In genomic region chrX:102004370-102004769, GRCm38 (mm10) we compare ENCODE assay signal across 10 mouse cellular contexts.
DNase-seq lines count a peak whose midpoint lies in the region; ATAC-seq and TF ChIP-seq lines count a peak whose summit lies in the region.
"Had no signal": no experiment of that assay in that cellular context is flagged by ENCODE, and none has a peak within 500 bp of the region (broad histone marks: within the 10 kb centered on the region; RNA-seq: fewer than 3 reads in every experiment).

No protein-coding gene starts in this region.

- 21% methylated on average over 7 of the region's 7 CpGs for whole genome bisulfite sequencing in heart, embryonic 14.5 days
- 19% methylated on average over 7 of the region's 7 CpGs for WGBS in forebrain, embryonic 11.5 days
- 28% methylated on average over 7 of the region's 7 CpGs for WGBS in limb, embryonic 14.5 days

- H3K27me3 ChIP-seq in heart, embryonic 14.5 days (ENCODE audit: control insufficient read depth, insufficient read depth, low read length), result peaks cover 10% of the 10 kb centered on the region; the same call in 1 of the 2 replicates
- peaks cover 18% of the 10 kb centered on the region; the same call in 1 of the 2 replicates for H3K27me3 ChIP-seq in E14TG2a.4 (ENCODE audit: insufficient read depth, low read length)
- H3K27me3 ChIP-seq in forebrain, embryonic 11.5 days (ENCODE audit: control insufficient read depth, insufficient read depth, low read length), result peaks cover 36% of the 10 kb centered on the region
- H3K27me3 ChIP-seq in limb, embryonic 14.5 days (ENCODE audit: control insufficient read depth, insufficient read depth, low read length), result no peaks in the 10 kb centered on the region
- H3K27me3 ChIP-seq: CH12.LX had no signal

- H3K27ac ChIP-seq in heart, embryonic 14.5 days (replicated peaks in 1 of 2; ENCODE audit: control insufficient read depth in 1 of 2, insufficient read depth in 1 of 2, low read depth in 2 of 2, low read length in 2 of 2), result peak overlapping the region; percentile 93 to 94
- H3K27ac ChIP-seq in forebrain, embryonic 11.5 days (ENCODE audit: low read depth, low read length), result no peak overlapping the region
- H3K27ac ChIP-seq in limb, embryonic 14.5 days (replicated peaks; ENCODE audit: low read depth, low read length), result no peak overlapping the region
- H3K27ac ChIP-seq: macrophage had no signal

- H3K4me2 ChIP-seq in heart, embryonic 14.5 days (ENCODE audit: low read length), result peak overlapping the region; percentile 67
- peak overlapping the region; percentile 48 for H3K4me2 ChIP-seq in forebrain, embryonic 11.5 days (ENCODE audit: low read depth, low read length, severe bottlenecking)
- peak overlapping the region; percentile 48 for H3K4me2 ChIP-seq in limb, embryonic 14.5 days (replicated peaks; ENCODE audit: low read depth, low read length, severe bottlenecking)

- no peak for ATAC-seq in heart, embryonic 14.5 days (ENCODE audit: insufficient number of reproducible peaks, insufficient read depth, low FRiP score, low read depth)
- ATAC-seq in forebrain, embryonic 11.5 days (replicated peaks; ENCODE audit: low FRiP score), result no peak; the same call in 1 of the 2 replicates
- ATAC-seq in limb, embryonic 14.5 days (ENCODE audit: low FRiP score, low read depth), result no peak

- peaks cover 8 to 13% of the 10 kb centered on the region in 2 experiments; a peak in 3 of 4 replicates for H3K4me1 ChIP-seq in heart, embryonic 14.5 days (ENCODE audit: control insufficient read depth in 2 of 2, insufficient read depth in 2 of 2, low read length in 2 of 2)
- peaks cover 38% of the 10 kb centered on the region for H3K4me1 ChIP-seq in E14TG2a.4 (replicated peaks; ENCODE audit: low read depth, low read length)
- no peaks in the 10 kb centered on the region for H3K4me1 ChIP-seq in forebrain, embryonic 11.5 days (replicated peaks; ENCODE audit: control insufficient read depth, insufficient read depth, low read length)
- peaks cover 11% of the 10 kb centered on the region for H3K4me1 ChIP-seq in limb, embryonic 14.5 days (ENCODE audit: control insufficient read depth, insufficient read depth, low read length)

- no peak for DNase-seq in heart, adult 18-20 months
- DNase-seq in forebrain, embryonic 11.5 days (ENCODE audit: low spot score), result peak; percentile 55
- DNase-seq in limb, embryonic 14.5 days (ENCODE audit: low spot score), result no peak
- DNase-seq in urinary bladder, adult 18-20 months (ENCODE audit: low spot score in 2 of 2), result no peak
- DNase-seq in layer of hippocampus, adult 8-10 months (ENCODE audit: low spot score in 2 of 2), result no peak
- no peak for DNase-seq in kidney, adult 11 months

- peak overlapping the region; percentile 64 for H3K9ac ChIP-seq in heart, embryonic 14.5 days (ENCODE audit: low read length)
- H3K9ac ChIP-seq in forebrain, embryonic 11.5 days (ENCODE audit: low read length), result no peak overlapping the region
- no peak overlapping the region for H3K9ac ChIP-seq in limb, embryonic 14.5 days (ENCODE audit: low read depth, low read length, severe bottlenecking)

- no peaks in the 10 kb centered on the region for H3K36me3 ChIP-seq in heart, embryonic 14.5 days (ENCODE audit: control insufficient read depth, insufficient read depth, low read length)
- no peaks in the 10 kb centered on the region for H3K36me3 ChIP-seq in E14TG2a.4 (ENCODE audit: insufficient read depth, low read length)
- H3K36me3 ChIP-seq in forebrain, embryonic 11.5 days (ENCODE audit: control insufficient read depth, insufficient read depth, low read length), result no peaks in the 10 kb centered on the region
- H3K36me3 ChIP-seq in limb, embryonic 14.5 days (ENCODE audit: control insufficient read depth, insufficient read depth, low read length), result no peaks in the 10 kb centered on the region

- H3K4me3 ChIP-seq in heart, embryonic 14.5 days (ENCODE audit: control insufficient read depth in 1 of 2, insufficient read depth in 1 of 2, low read depth in 1 of 2, low read length in 2 of 2), result peak overlapping the region; percentile 43 to 58
- H3K4me3 ChIP-seq in E14TG2a.4 (replicated peaks; ENCODE audit: low read length), result peak overlapping the region; percentile 35; the same call in 1 of the 2 replicates
- peak overlapping the region; percentile 17; the same call in 1 of the 2 replicates for H3K4me3 ChIP-seq in forebrain, embryonic 11.5 days (ENCODE audit: low read depth, low read length)
- peak overlapping the region; percentile 18 for H3K4me3 ChIP-seq in limb, embryonic 14.5 days (replicated peaks; ENCODE audit: low read length)

- no peak for TF ChIP-seq POLR2A in limb, embryonic 14.5 days (IDR thresholded peaks at IDR 0.05; ENCODE audit: borderline replicate concordance, extremely low read depth, insufficient read depth, insufficient read length)

- H3K9me3 ChIP-seq in heart, embryonic 14.5 days (ENCODE audit: control insufficient read depth, low read length), result no peaks in the 10 kb centered on the region
- no peaks in the 10 kb centered on the region for H3K9me3 ChIP-seq in E14TG2a.4 (ENCODE audit: low read length)
- H3K9me3 ChIP-seq in forebrain, embryonic 11.5 days (ENCODE audit: control insufficient read depth, low read length), result no peaks in the 10 kb centered on the region
- H3K9me3 ChIP-seq in limb, embryonic 14.5 days (ENCODE audit: control insufficient read depth, low read length), result no peaks in the 10 kb centered on the region

- no peak for TF ChIP-seq CTCF in E14TG2a.4 (conservative IDR thresholded peaks at IDR 0.05; ENCODE audit: low read length)

Comparison
In these comparisons a context has a peak if more than half of its experiments do, and no peak if none do; other contexts are left out.
1. H3K27ac ChIP-seq: peak in heart, embryonic 14.5 days (2 of 2); none in forebrain, embryonic 11.5 days (single experiment) and limb, embryonic 14.5 days (single experiment).
2. Peak in every context shown above with its lines, with median percentiles within 50 percentile points of each other: H3K4me2 ChIP-seq and H3K4me3 ChIP-seq.